Comparison of ENCODE assay signal across 15 mouse cellular contexts in the genomic region with DNA sequence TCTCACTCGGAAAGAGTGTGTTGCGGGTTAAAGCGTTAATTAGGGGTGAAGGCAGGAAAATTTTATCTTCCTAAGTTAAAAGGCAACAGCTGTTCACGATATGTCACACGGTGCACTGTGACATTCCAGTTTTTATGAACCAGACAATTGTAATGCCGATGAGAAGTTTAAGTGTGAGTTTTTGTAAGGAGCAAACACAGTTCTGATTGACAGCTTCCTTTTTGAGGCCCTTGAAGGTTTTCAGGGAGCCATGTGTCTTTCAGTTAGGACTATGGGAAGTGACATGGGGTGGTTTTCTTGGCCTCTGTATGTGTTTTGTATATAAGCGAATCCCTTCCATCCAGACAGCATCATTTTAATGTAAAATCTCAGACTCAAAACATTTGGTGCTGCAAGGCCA. TPM values are rescaled to one million over a fixed set of nuclear protein-coding genes. Genes with fewer than 3 reads are reported as not detected.
"Had no signal": no experiment of that assay in that cellular context is flagged by ENCODE, and none has a peak within 500 bp of the region (broad histone marks: within the 10 kb centered on the region; RNA-seq: fewer than 3 reads in every experiment).

No protein-coding gene starts in this region.

- H3K27ac ChIP-seq: layer of hippocampus, adult 2 months; left cerebral cortex, adult 2 months; liver, embryonic 14.5 days; midbrain, embryonic 13.5 days; neural tube, embryonic 15.5 days had no signal

- H3K9me3 ChIP-seq: midbrain, embryonic 13.5 days; neural tube, embryonic 15.5 days had no signal

- H3K4me1 ChIP-seq: neural tube, embryonic 15.5 days had no signal

- DNase-seq: kidney, adult 8-10 months; kidney, postnatal 10 days; kidney, postnatal 4 days; lung, adult 18-20 months; right cerebral cortex, adult 18-20 months; right cerebral cortex, postnatal 25 days; thymus, postnatal 36 days had no signal

- H3K4me2 ChIP-seq: midbrain, embryonic 13.5 days; neural tube, embryonic 15.5 days had no signal

- H3K27me3 ChIP-seq: midbrain, embryonic 13.5 days; neural tube, embryonic 15.5 days had no signal

- H3K36me3 ChIP-seq: midbrain, embryonic 13.5 days; neural tube, embryonic 15.5 days had no signal

- ATAC-seq: midbrain, embryonic 13.5 days had no signal

- H3K4me3 ChIP-seq: layer of hippocampus, adult 2 months; left cerebral cortex, adult 2 months; midbrain, embryonic 13.5 days; myocyte; neural tube, embryonic 15.5 days had no signal

- H3K9ac ChIP-seq: liver, embryonic 14.5 days; midbrain, embryonic 13.5 days; neural tube, embryonic 15.5 days had no signal

RNA-seq across cellular contexts. Expression of gene Pdzrn4, which starts 20.0 kb away (rescaled TPM):
- total RNA-seq: liver, adult 2 months; megakaryocyte-erythroid progenitor cell, adult 5-6 weeks had no signal
- polyA plus RNA-seq: liver, adult 2 months; liver, embryonic 14.5 days had no signal
